Mouse (Mus musculus) midbrain, embryonic 13.5 days (tissue): ENCODE data around the gene Enpp4. TPM values are rescaled to one million over a fixed set of nuclear protein-coding genes. Genes with fewer than 3 reads are reported as not detected.

Experiments used
- ATAC-seq: fragments of 200-750 bp; cut with Nextera tagmentation; 2 replicates; pipeline ENCODE4 v1.8.0; 2017; ENCODE audit warnings: mild to moderate bottlenecking, moderate TSS enrichment, moderate library complexity
- H3K27ac ChIP-seq: fragments of 300-500 bp; sonication (generic); 2 replicates; pipeline ENCODE4 v1.5.1; 2015; ENCODE audit warnings: inconsistent platforms, mild to moderate bottlenecking, moderate library complexity
- H3K27me3 ChIP-seq: fragments of 300-500 bp; sonication (generic); 2 replicates; pipeline ENCODE4 v1.6.1; 2015; ENCODE audit warnings: mild to moderate bottlenecking, inconsistent platforms
- H3K36me3 ChIP-seq: fragments of 300-500 bp; sonication (generic); 2 replicates; pipeline ENCODE4 v1.6.1; 2015; ENCODE audit warnings: mild to moderate bottlenecking, inconsistent platforms
- H3K4me1 ChIP-seq: fragments of 300-500 bp; sonication (generic); replicated peaks from 2 replicates; pipeline ENCODE4 v1.6.1; 2015; ENCODE audit warnings: inconsistent platforms
- H3K4me2 ChIP-seq: fragments of 300-500 bp; sonication (generic); replicated peaks from 2 replicates; pipeline ENCODE4 v1.6.1; 2015; ENCODE audit warnings: moderate library complexity, mild to moderate bottlenecking, inconsistent platforms
- H3K4me3 ChIP-seq: fragments of 300-500 bp; sonication (generic); replicated peaks from 2 replicates; pipeline ENCODE4 v1.5.1; 2015; ENCODE audit warnings: mild to moderate bottlenecking, inconsistent platforms
- H3K9ac ChIP-seq: fragments of 300-500 bp; sonication (generic); replicated peaks from 2 replicates; pipeline ENCODE4 v1.6.1; 2015; ENCODE audit warnings: mild to moderate bottlenecking, inconsistent platforms
- H3K9me3 ChIP-seq: fragments of 300-500 bp; sonication (generic); 2 replicates; pipeline ENCODE4 v1.6.1; 2016; ENCODE audit warnings: mild to moderate bottlenecking, inconsistent platforms
- WGBS: fragments of 180-500 bp; shearing (Covaris S2); methylation state at CpG from one replicate; pipeline ENCODE4 v1.1.7; 2015; 5-methylcytosine and 5-hydroxymethylcytosine counted together
- polyA plus RNA-seq: library from polyadenylated mRNA; unstranded; fragments of >200 nt; fragmentation: Nextera tagmentation; extraction: Ambion mirVana; gene quantifications from 2 replicates; pipeline ENCODE4 v1.2.1, GENCODE M21; 2015

Gene Enpp4
- polyA plus RNA-seq, 1 experiment from 2014 or later = 4.0 TPM

DNA sequence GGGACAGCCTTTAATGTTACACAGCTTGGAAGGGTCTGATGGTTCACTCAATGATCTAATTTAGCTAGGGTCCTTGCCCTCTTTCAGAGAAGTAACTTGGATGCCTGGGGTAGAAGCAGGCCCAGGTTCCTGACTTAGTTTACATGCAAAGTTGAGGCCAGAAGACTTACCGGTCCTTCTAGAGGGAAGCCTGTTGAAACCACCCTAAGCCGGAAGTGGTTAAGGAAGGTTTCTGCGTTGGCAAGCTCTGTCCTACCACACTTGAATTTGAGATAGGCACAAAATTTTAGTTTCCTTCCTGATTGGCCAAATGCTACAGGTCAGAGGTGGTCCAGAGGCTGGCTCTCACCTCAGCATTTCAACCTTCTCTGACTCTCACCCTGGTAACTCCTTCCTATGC lies 17.4 kb downstream of the Enpp4 start:
- no peak for ATAC-seq
- 92% methylated on average over 3 of the region's 3 CpGs for WGBS
- peaks cover 47% of the 10 kb centered on the region for H3K36me3 ChIP-seq

DNA sequence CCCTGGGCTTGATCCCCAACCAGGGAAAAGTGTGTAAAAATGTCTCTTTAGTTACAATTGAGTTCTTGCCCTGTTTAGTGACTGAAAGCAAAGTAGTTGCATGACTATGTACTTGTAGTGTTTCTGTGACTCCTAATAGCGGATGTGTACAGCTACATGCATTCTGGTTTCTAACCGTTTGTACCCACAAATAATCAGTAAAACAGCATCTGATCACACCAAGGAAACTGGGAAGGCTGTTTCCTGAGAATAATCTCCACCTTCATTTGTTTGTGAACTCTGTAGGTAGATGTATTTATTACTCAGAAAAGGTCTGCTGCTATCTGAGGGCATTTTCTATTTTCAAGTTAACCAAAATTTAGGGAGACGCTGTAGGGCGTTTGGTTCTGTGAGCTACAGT lies 22.5 kb downstream of the Enpp4 start:
- Histone ChIP-seq H3K4me1 (peaks cover 24% of the 10 kb centered on the region), H3K9me3 (no peaks in the 10 kb centered on the region), H3K4me3 (no peak overlapping the region), H3K27me3 (no peaks in the 10 kb centered on the region), H3K27ac (no peak overlapping the region), H3K36me3 (peaks cover 65% of the 10 kb centered on the region), H3K4me2 (no peak overlapping the region), H3K9ac (no peak overlapping the region)
- ATAC-seq = no peak
- 96% methylated on average over 4 of the region's 4 CpGs for WGBS

More for the DNA sequence above, 17.4 kb downstream of the Enpp4 start:
- Histone ChIP-seq H3K9ac (no peak overlapping the region), H3K4me3 (no peak overlapping the region), H3K9me3 (no peaks in the 10 kb centered on the region), H3K27ac (no peak overlapping the region), H3K27me3 (no peaks in the 10 kb centered on the region), H3K4me1 (0 out of 2 replicates have a peak, but pooled peaks cover 3% of the 10 kb centered on the region), H3K4me2 (no peak overlapping the region)

DNA sequence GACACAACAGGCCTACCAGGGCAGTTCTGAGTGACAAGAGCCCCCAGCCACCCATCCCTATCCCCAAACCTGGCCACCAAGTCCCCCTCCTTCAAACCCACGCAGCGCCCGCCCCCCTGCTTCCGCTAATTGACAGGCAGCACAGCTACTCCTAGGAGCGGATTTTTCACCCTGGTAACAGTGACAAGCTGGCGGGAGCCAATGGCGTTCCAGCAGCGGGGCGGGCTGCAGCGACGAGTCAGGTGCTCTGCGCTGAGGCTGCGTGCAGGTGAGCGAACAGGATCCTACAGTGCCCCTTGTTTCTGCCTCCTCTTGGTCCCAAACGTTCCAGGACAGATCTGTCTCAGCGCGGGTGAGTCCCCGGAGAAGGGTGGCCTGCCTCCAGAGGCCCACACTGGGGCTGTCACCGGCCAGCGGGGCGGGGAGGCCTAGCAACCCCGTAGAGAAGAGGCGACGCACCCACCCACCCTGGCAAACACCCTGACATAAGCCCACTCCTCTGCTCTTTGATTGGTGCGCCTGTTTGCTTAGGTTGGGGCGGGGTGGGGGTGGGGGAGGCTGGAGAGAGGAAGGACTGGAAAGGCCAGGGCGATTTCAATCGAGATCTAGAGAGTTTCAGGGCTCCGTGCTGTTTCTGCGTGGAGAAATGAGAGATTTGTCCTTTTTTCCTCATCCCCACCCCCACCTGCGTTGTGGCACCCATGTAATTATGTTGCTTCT lies 26.8 kb downstream of the Enpp4 start, which contains the start of gene Enpp5:
Gene Enpp5 (plus strand): TSS at position 183 of the 720 bp plus-strand sequence.
- Histone ChIP-seq H3K4me1 (peaks cover 24% of the 10 kb centered on the region), H3K4me3 (peak within 1 kb of the TSS; percentile 70), H3K27me3 (no peaks in the 10 kb centered on the region), H3K9ac (peak within 1 kb of the TSS; percentile 81), H3K4me2 (peak within 1 kb of the TSS; percentile 70), H3K9me3 (no peaks in the 10 kb centered on the region), H3K36me3 (peaks cover 33% of the 10 kb centered on the region), H3K27ac (peak within 1 kb of the TSS; percentile 89)
- ATAC-seq = peak; percentile 99
- under 1% methylated on average over 31 of the region's 31 CpGs for WGBS

DNA sequence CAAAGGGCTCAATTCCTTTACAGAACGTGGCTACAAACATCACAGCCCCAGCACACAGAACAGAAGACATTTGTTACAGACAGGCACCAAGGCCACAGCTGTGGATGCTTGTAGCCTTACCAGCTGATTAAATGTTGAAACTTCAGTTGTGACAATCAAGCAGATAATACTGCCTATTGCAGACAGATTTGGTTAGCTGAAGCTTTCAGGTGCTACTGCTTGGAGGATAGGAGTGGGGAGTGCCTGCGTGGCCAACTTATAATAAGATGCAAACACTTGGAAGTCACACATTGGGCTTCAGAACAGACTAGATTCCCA lies 27.8 kb downstream of the Enpp4 start:
- Histone ChIP-seq H3K4me1 (peaks cover 21% of the 10 kb centered on the region), H3K9ac (no peak overlapping the region), H3K27ac (no peak overlapping the region), H3K9me3 (no peaks in the 10 kb centered on the region), H3K4me3 (no peak overlapping the region), H3K4me2 (no peak overlapping the region), H3K27me3 (no peaks in the 10 kb centered on the region), H3K36me3 (peaks cover 23% of the 10 kb centered on the region)
- ATAC-seq = no peak
- 72% methylated on average over 2 of the region's 2 CpGs for WGBS

DNA sequence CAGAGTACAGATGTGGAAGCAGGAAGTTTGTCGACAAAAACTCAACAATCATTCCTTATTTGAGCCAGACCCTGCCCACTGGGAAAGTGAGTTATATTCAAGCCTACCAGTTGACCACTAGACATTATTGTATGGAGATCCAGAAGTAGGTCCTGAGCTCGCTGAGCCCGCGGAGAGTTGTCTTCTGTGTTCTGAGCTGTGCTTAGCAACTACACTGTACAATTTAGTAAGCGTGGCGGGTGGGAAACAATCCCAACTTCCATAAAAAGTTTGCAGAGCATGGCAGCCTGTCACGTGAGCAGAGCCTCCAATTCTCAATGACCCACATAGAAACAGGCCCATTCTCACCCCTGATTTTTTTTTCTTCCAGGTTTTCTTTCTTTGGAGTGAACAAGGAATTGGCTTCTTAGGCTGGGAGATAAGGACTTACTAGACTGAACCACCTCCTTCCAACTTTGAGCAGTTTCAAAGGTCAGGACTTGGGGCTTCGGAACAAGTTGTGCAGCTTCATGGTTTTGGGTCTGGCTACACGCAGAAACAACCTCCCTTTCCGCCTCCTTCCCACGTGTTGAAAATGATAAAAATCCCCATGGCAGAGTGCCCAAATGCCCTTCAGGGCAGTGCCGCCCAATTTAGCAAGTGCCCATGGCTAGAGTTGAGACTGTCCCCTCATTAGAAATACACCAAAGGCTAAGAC lies 28.3 kb downstream of the Enpp4 start:
- Histone ChIP-seq H3K27ac (no peak overlapping the region), H3K36me3 (peaks cover 18% of the 10 kb centered on the region), H3K9me3 (no peaks in the 10 kb centered on the region), H3K9ac (no peak overlapping the region), H3K4me3 (no peak overlapping the region), H3K27me3 (no peaks in the 10 kb centered on the region), H3K4me1 (peaks cover 19% of the 10 kb centered on the region), H3K4me2 (no peak overlapping the region)
- ATAC-seq = no peak
- 84% methylated on average over 12 of the region's 12 CpGs for WGBS

DNA sequence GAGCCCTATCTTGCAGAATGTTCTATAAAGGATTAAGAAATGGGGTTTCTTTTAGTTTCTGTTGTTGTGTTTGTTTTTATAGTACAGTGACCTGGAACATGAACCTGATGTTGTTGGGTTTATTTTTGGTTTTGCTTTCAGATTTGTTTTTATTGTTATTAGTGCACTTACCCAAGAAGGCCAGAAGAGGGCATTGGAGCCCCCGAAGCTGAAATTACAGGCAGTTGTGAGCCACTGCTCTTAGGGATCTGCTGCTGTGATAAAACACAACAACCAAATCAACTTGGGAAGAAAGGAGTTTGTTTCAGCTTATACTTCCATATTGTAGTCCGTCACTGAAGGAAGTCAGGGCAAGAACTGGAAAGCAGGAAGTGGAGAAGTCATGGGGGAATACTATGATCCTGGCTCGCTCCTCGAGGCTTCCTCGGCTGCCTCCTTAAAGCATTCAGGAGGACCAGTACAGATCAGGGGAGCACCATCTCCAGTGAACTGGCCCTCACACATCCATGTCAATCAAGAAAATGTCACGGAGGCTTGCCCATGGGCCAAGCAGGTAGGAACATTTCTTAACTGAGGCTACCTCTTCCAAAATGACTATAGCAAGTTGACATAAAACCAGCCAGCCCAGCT lies 29.4 kb downstream of the Enpp4 start:
- ATAC-seq = no peak
- Histone ChIP-seq H3K27me3 (no peaks in the 10 kb centered on the region), H3K27ac (no peak overlapping the region), H3K4me3 (no peak overlapping the region), H3K36me3 (peaks cover 7% of the 10 kb centered on the region), H3K4me1 (peaks cover 9% of the 10 kb centered on the region), H3K4me2 (no peak overlapping the region), H3K9me3 (no peaks in the 10 kb centered on the region), H3K9ac (no peak overlapping the region)
- 56% methylated on average over 6 of the region's 6 CpGs for WGBS

DNA sequence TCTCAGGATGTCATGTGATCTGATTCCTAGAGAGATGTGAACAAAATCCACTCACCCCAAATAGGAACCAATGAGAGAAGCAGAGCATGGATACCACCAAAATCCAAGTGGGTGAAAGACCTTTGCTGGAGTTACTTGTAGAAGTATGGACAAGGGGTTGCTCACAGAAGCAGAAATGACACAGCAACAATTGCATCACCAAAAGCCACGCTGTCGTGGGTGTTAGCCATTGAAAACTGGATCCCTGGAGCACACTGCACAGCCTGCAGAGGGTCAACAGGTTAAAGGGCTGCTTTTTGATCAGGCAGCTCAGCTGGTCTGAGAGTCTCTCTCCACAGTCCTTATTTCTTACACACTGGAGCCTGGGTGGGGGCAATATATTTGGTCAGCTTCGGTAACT lies 30.0 kb downstream of the Enpp4 start:
- ATAC-seq = no peak
- Histone ChIP-seq H3K4me1 (peaks cover 9% of the 10 kb centered on the region), H3K27me3 (no peaks in the 10 kb centered on the region), H3K27ac (no peak overlapping the region), H3K36me3 (peaks cover 1% of the 10 kb centered on the region), H3K4me2 (no peak overlapping the region), H3K4me3 (no peak overlapping the region), H3K9me3 (no peaks in the 10 kb centered on the region), H3K9ac (no peak overlapping the region)
- 81% methylated on average over 3 of the region's 3 CpGs for WGBS

DNA sequence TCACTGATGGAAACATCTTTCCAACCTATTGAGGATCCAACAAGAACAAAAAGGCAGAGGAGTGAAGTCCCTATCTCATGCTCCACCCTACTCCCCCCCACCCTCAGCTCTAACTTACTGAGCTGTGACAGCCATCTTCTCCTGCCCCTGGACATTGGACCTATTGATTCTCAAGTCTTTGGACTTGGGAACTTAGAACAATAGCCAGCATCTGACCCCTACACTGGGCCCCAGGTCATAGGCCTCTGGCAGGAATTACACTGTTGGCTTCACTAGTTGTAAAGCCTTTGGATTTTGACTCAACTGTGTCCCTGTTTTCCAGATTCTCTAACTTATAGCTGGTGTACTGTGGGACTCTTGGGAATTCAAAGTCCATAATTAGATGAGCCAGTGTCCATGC lies 33.9 kb downstream of the Enpp4 start:
- H3K36me3 ChIP-seq = no peaks in the 10 kb centered on the region
- ATAC-seq = no peak

DNA sequence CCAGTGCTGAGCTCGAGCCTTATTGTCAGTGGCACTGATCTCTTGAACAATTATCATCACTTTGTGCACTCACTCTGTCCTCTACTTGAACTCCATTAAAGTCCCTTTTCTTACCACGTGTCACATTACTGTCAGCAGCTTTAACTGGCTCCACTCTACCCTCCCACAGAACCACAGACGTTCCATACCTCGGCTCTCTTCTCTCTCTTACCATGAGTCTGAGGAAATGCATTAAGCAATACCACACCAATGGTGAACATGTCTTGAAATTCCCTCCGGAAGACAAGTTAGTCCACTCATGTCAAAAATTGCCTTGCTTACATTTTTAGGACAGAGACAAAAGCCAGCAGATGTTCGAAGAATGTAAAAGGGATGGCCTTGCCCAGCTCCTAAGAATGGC lies 36.7 kb downstream of the Enpp4 start:
- Histone ChIP-seq H3K9ac (no peak overlapping the region), H3K4me2 (no peak overlapping the region), H3K27me3 (no peaks in the 10 kb centered on the region), H3K4me3 (no peak overlapping the region), H3K9me3 (no peaks in the 10 kb centered on the region), H3K27ac (no peak overlapping the region), H3K4me1 (no peaks in the 10 kb centered on the region), H3K36me3 (no peaks in the 10 kb centered on the region)
- whole genome bisulfite sequencing = 80% methylated on average over 6 of the region's 6 CpGs
- ATAC-seq = no peak

More for the DNA sequence above, 33.9 kb downstream of the Enpp4 start:
- H3K4me3 ChIP-seq = no peak overlapping the region
- H3K27me3 ChIP-seq = no peaks in the 10 kb centered on the region
- no peak overlapping the region for H3K9ac ChIP-seq
- no peaks in the 10 kb centered on the region for H3K4me1 ChIP-seq
- no peaks in the 10 kb centered on the region for H3K9me3 ChIP-seq
- H3K4me2 ChIP-seq = no peak overlapping the region
- H3K27ac ChIP-seq = no peak overlapping the region

DNA sequence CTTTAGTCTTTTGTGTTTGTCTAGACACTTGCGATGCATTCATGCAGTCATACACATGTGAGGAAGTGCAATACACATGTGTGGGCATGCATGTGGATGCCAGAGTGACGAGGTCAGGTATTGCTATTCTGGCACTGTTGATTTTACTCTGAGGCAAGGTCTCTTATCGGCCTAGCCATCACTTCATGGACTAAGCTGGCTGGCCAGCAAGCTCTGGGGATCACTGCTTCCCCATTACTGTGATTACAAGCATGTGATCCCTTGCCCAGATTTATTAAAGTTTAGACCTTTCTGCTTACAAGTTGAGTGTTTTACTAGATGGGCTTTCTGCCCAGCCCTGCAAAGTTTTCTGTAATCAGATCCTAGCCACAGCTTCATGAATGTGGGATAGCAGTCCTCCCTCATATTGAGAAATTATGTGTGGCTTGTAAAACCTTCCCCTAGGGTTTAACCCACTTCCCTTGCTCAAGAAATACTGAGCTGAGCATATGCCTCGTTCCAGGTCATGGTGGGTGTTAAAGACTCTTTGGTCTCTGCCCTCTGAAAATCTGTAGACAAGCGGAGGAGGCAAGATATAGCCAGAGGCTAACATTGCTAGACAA lies 44.2 kb downstream of the Enpp4 start:
- ATAC-seq = no peak
- WGBS = 81% methylated on average over 5 of the region's 5 CpGs
- Histone ChIP-seq H3K27ac (no peak overlapping the region), H3K36me3 (no peaks in the 10 kb centered on the region), H3K4me2 (no peak overlapping the region), H3K4me3 (no peak overlapping the region), H3K27me3 (no peaks in the 10 kb centered on the region), H3K9ac (no peak overlapping the region), H3K9me3 (no peaks in the 10 kb centered on the region), H3K4me1 (no peaks in the 10 kb centered on the region)

DNA sequence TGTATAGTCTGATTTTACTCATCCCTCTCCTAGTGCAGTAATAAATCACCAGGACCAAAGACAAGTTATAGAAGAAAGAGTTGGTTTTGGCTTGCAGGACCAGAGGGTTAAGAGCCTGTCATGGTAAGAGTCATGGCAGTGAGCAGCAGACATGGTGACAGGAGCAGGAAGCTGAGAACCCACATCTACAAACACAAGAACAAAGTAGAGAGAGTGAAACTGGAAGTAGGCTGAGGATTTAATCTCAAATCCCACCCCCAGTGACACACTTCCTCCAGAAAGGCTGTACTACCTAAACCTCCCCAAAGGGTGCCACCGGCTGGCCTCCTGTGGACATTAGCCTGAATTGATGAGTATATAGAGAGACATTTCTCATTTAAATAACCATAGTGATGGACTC lies 44.8 kb downstream of the Enpp4 start:
- no peaks in the 10 kb centered on the region for H3K9me3 ChIP-seq
- no peak overlapping the region for H3K4me2 ChIP-seq
- H3K36me3 ChIP-seq = no peaks in the 10 kb centered on the region
- H3K4me3 ChIP-seq = no peak overlapping the region
- no peaks in the 10 kb centered on the region for H3K27me3 ChIP-seq
- 95% methylated on average over 1 of the region's 1 CpGs for WGBS
- H3K27ac ChIP-seq = no peak overlapping the region
- H3K9ac ChIP-seq = no peak overlapping the region
- no peak for ATAC-seq
- H3K4me1 ChIP-seq = no peaks in the 10 kb centered on the region

DNA sequence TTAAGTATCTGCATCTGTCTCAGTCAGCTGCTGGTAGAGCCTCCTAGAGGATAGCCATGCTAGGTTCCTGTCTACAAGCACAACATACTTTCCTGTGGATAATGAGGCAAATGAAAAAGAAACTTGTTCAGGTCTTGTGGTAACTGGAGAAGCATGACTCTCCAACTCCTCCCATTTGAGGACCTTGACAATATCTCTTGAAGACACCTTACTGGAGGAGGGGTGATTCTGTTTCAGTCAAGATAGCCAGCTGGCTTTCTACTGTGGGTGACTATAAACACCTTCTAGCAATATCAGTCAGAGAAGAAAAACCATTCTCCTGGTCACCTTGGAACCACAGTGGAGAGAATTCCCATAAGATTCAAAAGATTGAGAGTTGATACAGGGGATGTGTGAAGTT lies 47.5 kb downstream of the Enpp4 start:
- H3K4me2 ChIP-seq = no peak overlapping the region
- no peaks in the 10 kb centered on the region for H3K27me3 ChIP-seq
- H3K9ac ChIP-seq = no peak overlapping the region
- H3K36me3 ChIP-seq = no peaks in the 10 kb centered on the region
- ATAC-seq = no peak
- H3K4me1 ChIP-seq = no peaks in the 10 kb centered on the region
- H3K27ac ChIP-seq = no peak overlapping the region
- H3K4me3 ChIP-seq = no peak overlapping the region
- H3K9me3 ChIP-seq = no peaks in the 10 kb centered on the region
